Mouse (Mus musculus) layer of hippocampus, adult 8-10 months (tissue): ENCODE measurements at regions not wholly inside any gene's neighbourhood (a gene's known extent, or its start where the extent isn't known, plus 50 kb on each side); places are given as distances from the start of the nearest gene placed in this dataset.

ENCODE experiments used
- DNase-seq, 2 experiments: peaks; one replicate each; pipeline ENCODE4 v3.0.0; 2022; ENCODE audit warnings: low spot score in 2 of 2

DNA sequence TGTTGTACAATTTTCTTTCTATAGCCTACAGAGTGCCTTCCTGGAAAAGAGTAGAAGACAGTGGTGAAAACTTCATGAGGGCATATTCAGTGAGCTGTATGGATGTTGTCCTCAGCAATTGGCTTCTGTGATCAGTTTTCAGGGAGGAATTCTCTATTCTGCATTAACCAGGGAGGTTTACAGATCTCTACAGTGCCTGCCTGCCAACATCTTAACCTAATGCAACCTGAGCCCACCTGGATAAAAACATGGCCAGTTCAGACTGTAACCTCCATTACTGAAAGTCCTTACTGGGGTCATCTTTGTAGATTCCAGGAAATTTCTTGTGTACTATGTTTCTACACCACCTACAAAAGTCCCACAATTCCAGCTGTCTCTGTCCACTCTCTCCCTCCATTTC, 791.4 kb upstream of the Nectin3 start:
- no peak for DNase-seq

DNA sequence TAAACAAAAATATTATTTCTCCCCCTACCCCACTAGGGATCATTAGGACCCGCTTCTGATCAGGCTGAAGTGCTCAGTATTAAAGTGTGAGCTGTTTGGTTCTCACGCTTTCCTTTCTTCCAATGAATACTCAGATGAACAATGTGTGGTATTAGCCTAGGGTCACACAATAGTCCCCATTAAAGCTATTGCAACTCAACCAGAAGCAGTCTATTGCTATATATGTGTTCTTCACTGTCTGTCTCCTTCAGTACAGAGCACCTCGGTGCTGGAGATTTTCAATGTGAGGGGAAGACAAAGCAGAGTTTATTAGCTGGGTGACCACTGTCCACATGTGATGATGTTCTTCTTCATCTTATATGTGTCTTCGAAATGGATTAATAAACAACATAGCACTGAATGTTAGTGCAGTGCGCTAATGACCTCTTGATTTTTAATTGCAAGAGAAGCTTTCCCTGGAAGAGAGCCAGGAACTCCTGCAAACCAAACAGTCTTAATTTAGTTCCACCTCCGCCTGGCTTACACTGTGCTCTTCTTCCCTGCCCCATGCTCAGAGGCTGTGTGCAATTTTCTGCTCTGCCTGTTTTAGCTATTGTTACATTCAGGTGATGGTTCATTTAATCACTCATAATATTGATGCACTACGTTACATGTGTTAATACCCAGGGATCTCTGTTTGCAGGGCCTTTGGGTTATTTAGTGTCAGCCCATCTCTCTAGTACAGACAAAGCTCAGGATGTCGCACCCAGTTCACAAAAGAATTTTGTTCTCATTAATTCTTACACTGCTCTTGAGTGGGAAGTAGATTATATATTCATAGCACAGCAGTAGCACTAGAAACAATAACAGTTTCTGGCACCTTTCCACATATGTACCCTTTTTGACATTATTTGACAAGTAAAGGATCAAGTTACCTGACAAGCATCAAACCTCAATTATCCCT, 768.7 kb upstream of the Nectin3 start:
- DNase-seq: peak in 1 of 2 experiments; percentile 5
